Mouse (Mus musculus) adrenal gland, adult 18-20 months (tissue): ENCODE results near the gene Slc39a5. TPM values are rescaled to one million over a fixed set of nuclear protein-coding genes. Genes with fewer than 3 reads are reported as not detected.

Experiments
- DNase-seq, 2 experiments: peaks; one replicate each; pipeline ENCODE4 v3.0.0; 2021 to 2022; ENCODE audit warnings: low spot score in 2 of 2
- total RNA-seq, 2 experiments: library from RNA; stranded (reverse); gene quantifications; 1 replicate in 1 of 2; 2 replicates in 1 of 2; pipeline ENCODE4 v1.2.3; 2021

Slc39a5 gene
- total RNA-seq, 2 experiments from 2014 or later: 0.16 TPM; not detected in 1

GRCm38 (mm10) chr10:128377222-128377939 is 23.6 kb downstream of the Slc39a5 start:
- DNase-seq: peak; percentile 46 to 51

DNA sequence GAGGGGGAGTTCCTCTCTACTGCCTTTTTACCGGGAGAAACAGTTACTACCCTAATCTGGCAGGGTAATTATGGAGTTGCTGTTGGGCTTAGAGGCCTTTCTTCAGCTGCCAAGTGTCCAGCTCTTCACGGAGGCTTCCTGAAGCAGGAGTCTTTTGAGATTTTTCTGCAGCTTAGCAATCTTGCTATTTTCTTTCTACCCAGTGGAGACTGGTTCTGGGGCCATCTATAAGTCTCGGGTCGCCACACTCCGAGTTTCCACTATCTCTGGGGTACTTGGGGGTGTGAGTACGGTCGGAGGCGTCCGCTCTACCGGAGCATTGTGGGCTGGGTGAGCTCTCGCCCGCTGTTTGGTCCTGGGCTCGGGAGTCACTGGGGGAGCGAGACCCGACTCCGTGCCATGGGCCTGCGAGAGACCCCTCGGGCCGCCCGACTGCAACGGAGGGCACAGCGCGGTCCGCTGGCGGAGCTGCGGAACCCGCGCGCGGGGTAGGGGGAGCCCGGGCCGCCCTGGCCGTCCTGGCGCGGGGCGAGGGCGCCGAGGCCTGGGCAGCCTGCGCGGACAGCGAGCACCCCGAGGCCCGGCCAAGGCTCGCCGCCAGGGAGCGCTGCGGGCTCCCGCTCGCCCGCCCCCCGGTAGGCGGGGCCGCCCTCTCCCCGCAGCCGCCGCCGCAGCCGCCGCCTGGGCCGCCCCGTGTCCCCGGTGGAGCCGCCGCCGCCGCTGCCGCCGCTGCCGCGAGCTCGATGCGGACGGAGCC is 24.4 kb downstream of the Slc39a5 start, which contains the start of gene Ankrd52:
TSS of gene Ankrd52 (plus strand) at position 661 of the 757 bp plus-strand sequence.
- DNase-seq: peak; percentile 94 to 95

- no peak for DNase-seq
These were observed 25.0 kb downstream of the Slc39a5 start for GRCm38 (mm10) chr10:128376099-128376454.

- no peak for DNase-seq
These were observed 26.6 kb downstream of the Slc39a5 start for GRCm38 (mm10) chr10:128374393-128374792.

DNA sequence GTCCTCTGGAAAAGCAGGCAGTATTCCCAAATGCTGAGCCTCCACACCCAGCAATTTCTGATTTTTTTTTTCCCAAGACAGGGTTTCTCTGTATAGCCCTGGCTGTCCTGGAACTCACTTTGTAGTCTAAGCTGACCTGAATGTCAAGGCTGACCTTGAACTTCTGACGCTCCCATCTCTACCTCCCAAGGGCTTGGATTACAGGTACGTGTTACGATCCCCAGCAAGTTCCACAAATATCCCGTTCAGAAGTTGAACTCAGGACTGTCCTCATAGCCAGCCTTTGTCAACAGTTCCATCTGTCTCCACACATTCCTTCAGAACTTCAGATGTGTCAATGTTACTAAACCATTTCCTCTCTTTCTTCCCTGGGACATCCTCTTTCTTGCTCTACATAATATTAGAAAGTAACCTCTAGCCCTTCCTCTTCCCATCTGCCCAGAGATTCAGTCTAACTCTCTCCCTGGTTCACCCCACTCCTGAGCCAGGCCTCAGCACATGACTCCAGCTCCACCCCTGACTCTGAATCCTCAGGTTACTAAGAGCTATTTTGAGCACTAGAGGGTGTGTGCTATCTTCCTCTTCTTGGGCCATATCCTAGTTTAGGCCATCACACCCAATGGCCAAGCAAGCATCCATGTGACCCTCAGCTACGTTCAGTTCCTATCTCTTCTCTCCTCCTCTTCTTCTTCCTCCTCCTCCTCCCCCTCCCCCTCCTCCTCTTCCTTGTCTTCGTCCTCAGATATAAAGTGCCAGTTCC is 27.9 kb downstream of the Slc39a5 start:
- DNase-seq: no peak

GRCm38 (mm10) chr10:128372142-128372541 is 28.9 kb downstream of the Slc39a5 start:
- no peak for DNase-seq

GRCm38 (mm10) chr10:128370601-128371000 is 30.4 kb downstream of the Slc39a5 start:
- DNase-seq: no peak

- DNase-seq: no peak
These were observed 31.0 kb downstream of the Slc39a5 start for GRCm38 (mm10) chr10:128370021-128370420.

GRCm38 (mm10) chr10:128369599-128369998 is 31.4 kb downstream of the Slc39a5 start:
- DNase-seq: no peak

DNA sequence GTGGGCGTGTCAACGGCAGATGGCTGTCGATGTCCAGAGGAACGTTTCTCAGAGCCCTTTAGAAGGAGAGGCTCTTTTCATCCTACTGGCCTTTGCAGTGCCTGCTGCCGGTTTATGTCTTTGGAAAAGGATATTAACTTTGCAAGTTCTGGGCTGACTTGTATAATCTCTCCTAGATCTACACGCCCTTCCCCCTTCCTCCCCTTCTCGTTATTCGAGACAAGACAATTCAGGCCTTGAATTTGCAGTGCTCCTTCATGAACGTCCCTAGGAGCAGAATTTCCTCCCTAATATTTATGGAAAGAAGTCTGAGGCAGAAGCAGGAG is 31.8 kb downstream of the Slc39a5 start:
- no peak for DNase-seq

GRCm38 (mm10) chr10:128368402-128369217 is 32.4 kb downstream of the Slc39a5 start, which contains the start of gene Coq10a:
Gene Coq10a, minus strand, starts transcription at chr10:128368997.
- DNase-seq: peak; percentile 86 to 88

DNA sequence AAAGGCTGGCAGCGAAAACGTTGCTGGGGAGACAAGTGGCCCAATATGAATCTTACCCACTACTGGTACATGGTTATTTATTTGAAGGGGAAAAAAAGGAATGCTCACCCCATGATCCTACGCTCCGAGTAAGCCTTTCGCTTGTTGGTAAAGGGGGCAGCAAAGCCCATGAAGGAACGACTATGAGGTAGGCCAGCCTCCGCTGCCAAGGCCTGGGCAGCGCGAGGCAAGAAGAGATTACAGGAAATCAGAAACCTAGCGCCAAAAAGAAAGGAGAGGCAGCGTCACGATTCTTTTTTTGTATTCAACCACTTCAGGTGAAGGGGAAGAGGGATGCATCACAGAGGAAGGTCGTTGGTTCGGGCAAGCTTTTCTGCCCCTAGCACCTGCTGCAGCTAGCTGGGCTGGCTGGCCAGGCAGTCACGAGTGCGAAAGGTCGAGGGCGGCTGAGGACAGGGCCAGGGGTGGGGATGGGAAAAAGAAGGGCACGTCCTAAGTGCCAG is 33.1 kb downstream of the Slc39a5 start:
- DNase-seq: no peak

DNA sequence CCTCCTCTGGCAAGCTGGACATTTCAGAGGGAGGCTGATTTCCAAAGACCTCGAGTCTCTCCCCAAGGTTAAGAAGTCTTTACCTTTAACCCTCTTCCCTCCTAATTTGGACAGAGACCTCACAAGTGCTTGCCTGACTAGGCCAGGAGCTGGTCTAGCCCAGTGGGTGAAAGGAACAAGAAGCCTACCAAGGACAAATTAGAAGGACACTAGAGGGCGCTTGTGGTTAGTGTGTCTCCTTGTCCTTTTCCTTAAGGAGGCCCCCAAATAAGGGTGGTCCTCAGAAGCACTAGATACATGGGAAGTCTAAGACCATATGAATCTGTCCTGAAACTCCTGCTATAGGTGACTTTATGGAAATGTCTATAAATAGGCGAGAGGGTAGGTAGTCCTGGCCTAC is 38.5 kb downstream of the Slc39a5 start:
- DNase-seq: no peak

- no peak for DNase-seq
These were observed 39.2 kb downstream of the Slc39a5 start for GRCm38 (mm10) chr10:128361836-128362235.

GRCm38 (mm10) chr10:128359226-128359625 is 41.8 kb downstream of the Slc39a5 start:
- DNase-seq: no peak

DNA sequence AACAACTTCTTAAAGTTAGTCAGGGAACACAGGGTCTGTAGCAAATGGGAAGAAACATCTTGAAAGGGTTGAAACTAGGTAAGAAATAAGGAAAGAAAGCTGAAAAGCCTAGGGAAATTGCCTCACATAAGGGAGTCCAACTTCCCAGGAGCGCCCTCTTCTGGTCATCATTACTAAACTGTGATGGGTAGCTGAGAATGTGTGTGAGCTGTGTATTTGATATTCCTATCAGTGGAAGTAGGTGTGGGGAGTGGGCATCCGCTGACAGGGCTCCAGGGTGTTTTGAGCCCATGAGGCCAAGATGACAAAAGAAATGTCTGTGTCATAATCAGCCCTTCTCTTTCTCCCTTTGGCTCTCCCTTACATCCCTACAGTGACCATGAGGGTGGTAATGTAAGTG is 42.2 kb downstream of the Slc39a5 start:
- peak; percentile 58 for DNase-seq

GRCm38 (mm10) chr10:128347541-128347940 is 53.5 kb downstream of the Slc39a5 start:
- no peak for DNase-seq
